Mouse (Mus musculus): ENCODE measurements around the gene Eftud2.

The Eftud2 gene

GRCm38 (mm10) chr11:102881314-102882198, 771 bp upstream of the Eftud2 start:
- no peak for DNase-seq (ENCODE audit: extremely low spot score, low spot score)

- no peak for DNase-seq (ENCODE audit: extremely low spot score, low spot score)
Measured at GRCm38 (mm10) chr11:102879558-102879957, 1.2 kb downstream of the Eftud2 start.

GRCm38 (mm10) chr11:102874801-102875334, 5.9 kb downstream of the Eftud2 start:
- DNase-seq (ENCODE audit: extremely low spot score, low spot score): no peak

GRCm38 (mm10) chr11:102864272-102864671, 16.5 kb downstream of the Eftud2 start:
- DNase-seq (ENCODE audit: extremely low spot score, low spot score): peak; percentile 71

- no peak for DNase-seq (ENCODE audit: extremely low spot score, low spot score)
Measured at GRCm38 (mm10) chr11:102859933-102860332, 20.9 kb downstream of the Eftud2 start.

- no peak for DNase-seq (ENCODE audit: extremely low spot score, low spot score)
Measured at GRCm38 (mm10) chr11:102858951-102859350, 21.8 kb downstream of the Eftud2 start.

- no peak for DNase-seq (ENCODE audit: extremely low spot score, low spot score)
Measured at GRCm38 (mm10) chr11:102855941-102856340, 24.8 kb downstream of the Eftud2 start.

- DNase-seq (ENCODE audit: extremely low spot score, low spot score): no peak
Measured at GRCm38 (mm10) chr11:102853760-102854159, 27.0 kb downstream of the Eftud2 start.

- DNase-seq (ENCODE audit: extremely low spot score, low spot score): peak; percentile 58
Measured at GRCm38 (mm10) chr11:102851883-102852282, 28.9 kb downstream of the Eftud2 start.

- DNase-seq (ENCODE audit: extremely low spot score, low spot score): no peak
Measured at GRCm38 (mm10) chr11:102845926-102846325, 34.9 kb downstream of the Eftud2 start.

- DNase-seq (ENCODE audit: extremely low spot score, low spot score): no peak
Measured at GRCm38 (mm10) chr11:102838616-102839150, 42.1 kb downstream of the Eftud2 start.

GRCm38 (mm10) chr11:102838126-102838525, 42.7 kb downstream of the Eftud2 start:
- DNase-seq (ENCODE audit: extremely low spot score, low spot score): no peak

GRCm38 (mm10) chr11:102837385-102837784, 43.4 kb downstream of the Eftud2 start:
- DNase-seq (ENCODE audit: extremely low spot score, low spot score): no peak

- DNase-seq (ENCODE audit: extremely low spot score, low spot score): no peak
Measured at GRCm38 (mm10) chr11:102836146-102836545, 44.6 kb downstream of the Eftud2 start.

- no peak for DNase-seq (ENCODE audit: extremely low spot score, low spot score)
Measured at GRCm38 (mm10) chr11:102835549-102835948, 45.2 kb downstream of the Eftud2 start, which contains the start of gene Higd1b. Gene Higd1b, plus strand, starts transcription at chr11:102835849.

- DNase-seq (ENCODE audit: extremely low spot score, low spot score): no peak
Measured at GRCm38 (mm10) chr11:102834219-102834618, 46.6 kb downstream of the Eftud2 start.

GRCm38 (mm10) chr11:102832700-102833297, 48.0 kb downstream of the Eftud2 start:
- no peak for DNase-seq (ENCODE audit: extremely low spot score, low spot score)

GRCm38 (mm10) chr11:102830276-102830675, 50.5 kb downstream of the Eftud2 start:
- no peak for DNase-seq (ENCODE audit: extremely low spot score, low spot score)

GRCm38 (mm10) chr11:102827097-102827496, 53.7 kb downstream of the Eftud2 start:
- no peak for DNase-seq (ENCODE audit: extremely low spot score, low spot score)

- DNase-seq (ENCODE audit: extremely low spot score, low spot score): no peak
Measured at GRCm38 (mm10) chr11:102826476-102826875, 54.3 kb downstream of the Eftud2 start.

GRCm38 (mm10) chr11:102821231-102821630, 59.6 kb downstream of the Eftud2 start:
- no peak for DNase-seq (ENCODE audit: extremely low spot score, low spot score)

GRCm38 (mm10) chr11:102820432-102820831, 60.4 kb downstream of the Eftud2 start:
- DNase-seq (ENCODE audit: extremely low spot score, low spot score): no peak
